Mouse (Mus musculus): ENCODE results near the gene Chchd6.

The Chchd6 gene

GRCm38 (mm10) chr6:89585696-89586095 lies 9.8 kb downstream of the Chchd6 start:
- no peak for DNase-seq (ENCODE audit: low spot score)

GRCm38 (mm10) chr6:89584634-89585409 lies 10.6 kb downstream of the Chchd6 start:
- DNase-seq (ENCODE audit: low spot score): no peak

GRCm38 (mm10) chr6:89583170-89583569 lies 12.3 kb downstream of the Chchd6 start:
- no peak for DNase-seq (ENCODE audit: low spot score)

- DNase-seq (ENCODE audit: low spot score): no peak
Observed at GRCm38 (mm10) chr6:89574641-89575040, 20.8 kb downstream of the Chchd6 start.

GRCm38 (mm10) chr6:89573768-89574167 lies 21.7 kb downstream of the Chchd6 start:
- DNase-seq (ENCODE audit: low spot score): no peak

GRCm38 (mm10) chr6:89572921-89573636 lies 22.4 kb downstream of the Chchd6 start:
- DNase-seq (ENCODE audit: low spot score): no peak

GRCm38 (mm10) chr6:89569370-89569769 lies 26.1 kb downstream of the Chchd6 start:
- no peak for DNase-seq (ENCODE audit: low spot score)

GRCm38 (mm10) chr6:89566740-89567139 lies 28.7 kb downstream of the Chchd6 start:
- no peak for DNase-seq (ENCODE audit: low spot score)

- no peak for DNase-seq (ENCODE audit: low spot score)
Observed at GRCm38 (mm10) chr6:89563381-89563780, 32.1 kb downstream of the Chchd6 start.

- no peak for DNase-seq (ENCODE audit: low spot score)
Observed at GRCm38 (mm10) chr6:89560826-89561225, 34.6 kb downstream of the Chchd6 start.

GRCm38 (mm10) chr6:89557654-89558053 lies 37.8 kb downstream of the Chchd6 start:
- no peak for DNase-seq (ENCODE audit: low spot score)

GRCm38 (mm10) chr6:89556566-89556965 lies 38.9 kb downstream of the Chchd6 start:
- DNase-seq (ENCODE audit: low spot score): no peak

- no peak for DNase-seq (ENCODE audit: low spot score)
Observed at GRCm38 (mm10) chr6:89555971-89556370, 39.5 kb downstream of the Chchd6 start.

GRCm38 (mm10) chr6:89554029-89554428 lies 41.4 kb downstream of the Chchd6 start:
- DNase-seq (ENCODE audit: low spot score): peak; percentile 15

- DNase-seq (ENCODE audit: low spot score): peak; percentile 83
Observed at GRCm38 (mm10) chr6:89553012-89553704, 42.3 kb downstream of the Chchd6 start.

GRCm38 (mm10) chr6:89552321-89553011 lies 43.0 kb downstream of the Chchd6 start:
- no peak for DNase-seq (ENCODE audit: low spot score)

GRCm38 (mm10) chr6:89549157-89549556 lies 46.3 kb downstream of the Chchd6 start:
- DNase-seq (ENCODE audit: low spot score): no peak

GRCm38 (mm10) chr6:89547951-89548350 lies 47.5 kb downstream of the Chchd6 start:
- no peak for DNase-seq (ENCODE audit: low spot score)

- DNase-seq (ENCODE audit: low spot score): no peak
Observed at GRCm38 (mm10) chr6:89538102-89538751, 57.2 kb downstream of the Chchd6 start.

GRCm38 (mm10) chr6:89535626-89536225 lies 59.7 kb downstream of the Chchd6 start:
- DNase-seq (ENCODE audit: low spot score): peak; percentile 41

GRCm38 (mm10) chr6:89524766-89525165 lies 70.7 kb downstream of the Chchd6 start:
- no peak for DNase-seq (ENCODE audit: low spot score)
